Mouse (Mus musculus): ENCODE data around the gene Ttn.

Ttn gene

DNA sequence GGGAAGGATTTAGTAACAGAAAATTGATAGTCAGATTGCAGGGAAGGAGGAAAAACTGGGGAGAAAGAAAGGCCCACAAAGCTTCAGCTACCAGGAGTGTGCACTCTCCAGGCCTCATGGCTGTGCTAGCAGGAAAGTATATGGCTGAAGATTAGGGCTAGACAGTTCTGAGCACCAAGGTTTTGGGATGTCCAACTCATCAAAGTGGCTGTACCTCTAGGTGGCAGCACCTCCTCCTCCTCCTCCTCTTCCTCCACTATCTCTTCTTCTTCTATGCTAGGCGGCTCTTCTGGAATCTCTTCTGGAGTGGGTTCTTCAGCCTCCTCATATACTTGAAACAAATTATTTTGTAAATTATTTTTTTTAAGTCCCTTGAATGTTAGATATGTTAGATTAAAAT lies 139.2 kb downstream of the Ttn start:
- DNase-seq (ENCODE audit: low spot score in 2 of 2): no peak

DNA sequence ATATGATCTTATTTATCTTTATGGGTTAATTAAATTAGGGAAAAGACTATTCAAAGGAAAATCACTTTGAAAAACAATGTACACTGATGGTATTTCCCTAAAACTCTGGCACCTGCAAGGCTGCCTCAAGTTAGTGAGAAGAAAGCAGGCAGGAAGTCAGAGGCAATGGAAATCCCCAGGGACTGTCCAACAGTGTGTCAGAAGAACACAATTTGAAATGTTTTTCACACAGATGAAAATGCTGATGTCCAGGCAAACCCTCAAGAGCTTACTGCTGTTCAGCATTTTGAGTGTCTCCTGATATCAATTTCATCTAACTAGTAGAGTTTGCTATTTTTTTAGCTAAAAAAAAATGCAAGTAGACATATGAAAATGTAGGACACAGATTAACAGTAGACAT lies 161.9 kb downstream of the Ttn start:
- DNase-seq (ENCODE audit: low spot score in 2 of 2): no peak

DNA sequence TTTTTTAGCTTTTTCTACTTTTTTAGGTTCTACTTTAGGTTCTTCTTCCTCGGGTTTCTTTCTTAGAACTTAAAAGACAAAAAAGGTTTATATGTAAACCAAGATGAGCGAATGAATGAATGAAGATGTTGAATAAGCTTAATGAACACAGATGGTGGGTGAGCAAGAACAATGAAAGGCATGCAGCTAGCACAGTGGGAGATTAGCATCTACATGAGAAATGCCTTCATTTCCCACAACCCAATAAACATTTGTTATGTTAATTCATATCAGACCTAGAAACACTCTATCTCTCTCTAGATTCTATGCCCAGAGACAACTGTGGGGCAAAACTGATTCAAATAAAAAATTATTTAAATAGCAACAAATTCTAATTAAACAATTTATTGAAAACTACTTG lies 164.6 kb downstream of the Ttn start:
- no peak for DNase-seq (ENCODE audit: low spot score in 2 of 2)

DNA sequence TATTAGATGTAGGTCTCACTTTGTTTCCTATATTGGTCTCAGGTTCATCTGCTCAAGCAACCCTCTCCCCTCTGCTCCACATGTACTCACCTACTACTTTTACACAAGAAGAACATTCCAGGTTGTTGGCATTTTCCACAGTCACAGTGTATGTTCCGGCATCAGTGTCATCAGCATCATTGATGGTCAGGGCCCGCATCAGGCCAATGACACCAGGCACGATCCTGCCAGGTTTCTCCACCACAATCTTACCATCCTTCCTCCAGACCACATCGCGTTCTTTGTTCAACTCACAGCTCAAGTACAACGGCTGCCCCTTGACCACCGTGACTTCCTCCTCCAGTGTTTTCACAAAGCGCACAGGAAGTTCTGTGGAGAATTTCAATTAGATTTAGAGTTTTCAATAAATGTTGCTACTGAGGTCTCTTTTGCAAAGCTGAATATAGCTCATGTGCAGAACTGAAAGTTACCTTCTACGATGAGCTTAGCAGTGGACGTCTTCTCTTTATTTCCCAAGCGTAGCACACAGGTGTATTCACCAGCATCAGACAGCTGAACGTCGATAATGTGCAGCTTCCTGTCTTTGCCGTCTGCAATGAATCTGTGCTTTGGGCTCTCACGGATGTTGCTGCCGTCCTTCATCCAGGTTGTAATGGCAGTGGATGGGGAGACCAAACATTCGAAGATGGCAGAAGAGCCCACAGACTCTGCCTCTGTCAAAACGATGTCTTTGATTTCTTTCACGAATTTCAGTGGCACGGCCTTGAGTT lies 168.1 kb downstream of the Ttn start:
- no peak for DNase-seq (ENCODE audit: low spot score in 2 of 2)

DNA sequence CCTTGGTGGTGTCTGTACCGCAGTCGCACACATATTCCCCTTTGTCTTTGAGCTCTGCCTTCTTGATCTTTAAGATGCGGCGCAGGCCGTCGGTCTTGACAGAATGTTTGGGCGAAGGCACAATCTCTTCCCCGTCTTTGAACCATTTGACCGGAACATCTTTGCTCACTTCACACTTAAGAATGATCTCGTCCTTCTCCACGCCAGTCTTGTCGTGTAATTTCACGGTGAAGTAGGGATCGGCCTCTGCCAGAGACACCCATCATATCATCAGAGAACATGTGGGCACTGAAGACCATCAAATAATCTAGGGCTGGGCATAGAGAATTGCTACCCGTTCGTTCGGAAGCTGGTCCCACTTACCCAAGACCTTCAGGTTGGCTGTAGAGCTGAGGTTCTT lies 171.2 kb downstream of the Ttn start:
- DNase-seq (ENCODE audit: low spot score in 2 of 2): no peak

DNA sequence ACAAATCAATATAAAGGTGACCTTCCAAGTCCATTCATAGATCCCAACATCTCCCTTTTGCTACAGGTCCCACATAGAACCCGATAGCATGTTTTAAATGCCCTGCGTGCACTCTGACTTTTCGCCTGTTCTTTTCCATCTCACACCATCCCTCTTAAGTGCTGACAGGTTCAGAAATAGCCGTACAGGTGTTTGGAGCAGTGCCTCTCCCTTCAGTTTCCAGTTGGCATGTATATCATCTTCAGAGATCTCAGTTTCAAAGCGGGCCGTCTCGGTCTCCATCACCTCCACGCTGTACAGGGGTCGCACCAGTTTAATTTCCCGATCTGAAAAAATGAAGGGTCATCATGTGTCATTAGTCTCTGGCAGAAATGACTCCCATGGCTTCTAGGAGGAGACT lies 174.0 kb downstream of the Ttn start:
- DNase-seq (ENCODE audit: low spot score in 2 of 2): no peak

DNA sequence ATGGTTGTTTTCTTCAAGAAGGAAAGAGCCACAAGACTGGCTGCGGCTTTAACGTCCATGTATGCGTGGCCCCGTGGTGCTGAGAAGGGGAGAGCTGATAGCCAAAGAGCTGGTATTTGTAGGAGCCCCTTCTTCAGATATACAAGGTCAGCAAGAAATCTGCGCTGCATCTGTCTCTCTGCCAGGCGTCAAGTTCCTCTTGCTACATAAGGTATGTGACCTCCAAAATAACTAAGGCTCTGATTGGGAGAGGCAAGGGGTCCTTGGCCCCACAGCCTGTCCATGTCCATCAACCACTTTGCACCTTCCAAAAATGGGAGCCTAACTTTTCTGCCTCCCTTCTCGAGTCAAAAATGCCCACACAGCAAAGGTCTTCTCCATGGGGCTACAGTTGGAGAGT lies 175.1 kb downstream of the Ttn start:
- DNase-seq (ENCODE audit: low spot score in 2 of 2): no peak

DNA sequence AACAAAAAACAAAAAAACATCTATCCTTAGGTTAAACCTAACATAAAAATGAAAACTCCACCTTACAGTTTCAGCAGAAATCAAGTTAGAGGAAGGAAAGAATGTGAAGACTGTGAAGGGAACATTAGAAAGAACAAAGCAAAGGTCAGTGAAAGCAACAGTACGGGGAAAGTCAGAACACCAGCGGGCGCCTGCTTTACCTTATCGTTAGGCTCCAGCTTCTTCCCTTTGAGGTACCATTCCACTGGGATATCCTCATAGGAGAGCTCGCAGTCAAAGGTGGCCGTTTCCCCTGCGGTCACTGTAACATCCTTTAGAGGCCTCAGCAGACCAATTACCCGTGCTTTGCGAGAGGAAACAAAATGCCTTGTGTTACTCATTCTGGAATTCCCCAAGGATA lies 175.5 kb downstream of the Ttn start:
- no peak for DNase-seq (ENCODE audit: low spot score in 2 of 2)

DNA sequence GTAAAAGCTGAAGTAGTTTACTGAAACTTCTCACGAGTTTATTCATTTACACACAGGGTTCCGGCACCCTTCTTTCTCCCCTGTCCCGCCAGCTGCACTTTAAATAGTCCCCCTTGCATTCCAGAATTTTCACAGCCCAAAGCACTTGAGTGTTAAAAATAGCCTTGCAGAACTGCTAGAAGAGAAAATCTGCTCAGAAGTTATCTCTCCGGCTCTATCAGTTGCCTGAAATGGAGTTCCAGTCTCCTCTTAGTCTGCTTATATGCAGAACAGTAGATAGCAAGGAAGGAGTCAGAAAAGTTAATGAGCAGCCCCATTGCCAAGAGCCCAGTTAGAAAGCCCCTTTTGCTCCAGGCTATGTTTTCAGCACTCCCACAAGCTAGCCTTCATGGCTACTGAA lies 176.0 kb downstream of the Ttn start:
- no peak for DNase-seq (ENCODE audit: low spot score in 2 of 2)

DNA sequence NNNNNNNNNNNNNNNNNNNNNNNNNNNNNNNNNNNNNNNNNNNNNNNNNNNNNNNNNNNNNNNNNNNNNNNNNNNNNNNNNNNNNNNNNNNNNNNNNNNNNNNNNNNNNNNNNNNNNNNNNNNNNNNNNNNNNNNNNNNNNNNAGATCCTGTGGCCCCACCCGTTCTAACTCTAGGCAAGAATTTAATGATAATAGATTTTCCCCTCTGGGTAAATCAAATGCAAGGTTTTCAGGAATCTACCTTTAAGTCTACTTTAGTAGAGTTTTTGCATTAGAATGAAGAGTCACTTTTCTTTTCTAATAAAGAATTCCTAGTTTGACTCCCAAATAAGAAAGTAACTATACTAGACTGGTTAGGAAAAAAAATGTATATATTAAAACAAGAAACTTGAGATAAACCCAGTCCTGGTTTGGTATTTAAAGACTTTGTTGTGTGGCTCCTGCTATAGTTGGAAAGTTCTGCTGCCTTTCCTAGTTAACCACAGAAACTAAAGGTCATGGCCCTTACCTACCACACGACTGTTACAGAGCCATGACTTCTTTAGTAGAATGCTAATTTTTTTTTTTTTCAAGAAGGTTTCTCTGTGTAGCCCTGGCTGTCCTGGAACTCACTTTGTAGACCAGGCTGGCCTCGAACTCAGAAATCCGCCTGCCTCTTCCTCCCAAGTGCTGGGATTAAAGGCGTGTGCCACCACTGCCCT lies 177.0 kb downstream of the Ttn start:
- DNase-seq (ENCODE audit: low spot score in 2 of 2): no peak

DNA sequence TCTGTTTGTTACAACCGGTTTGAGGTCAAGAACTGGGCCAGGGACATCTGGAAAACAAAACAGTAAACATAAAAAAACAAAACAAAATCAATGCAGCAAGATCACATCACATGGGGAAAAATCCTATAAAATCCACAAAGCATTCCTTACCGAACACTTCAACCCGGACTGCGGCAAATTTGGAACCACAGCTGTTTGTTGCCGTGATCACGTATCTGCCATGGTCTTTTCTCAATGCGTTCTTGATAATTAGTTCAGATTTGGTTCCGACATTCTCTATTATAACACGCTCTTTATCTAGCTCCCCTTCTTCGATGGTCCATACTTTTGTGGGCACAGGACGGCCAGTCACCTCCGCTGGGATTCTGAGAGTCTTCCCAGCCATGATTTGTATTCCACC lies 198.2 kb downstream of the Ttn start:
- DNase-seq (ENCODE audit: low spot score in 2 of 2): no peak

DNA sequence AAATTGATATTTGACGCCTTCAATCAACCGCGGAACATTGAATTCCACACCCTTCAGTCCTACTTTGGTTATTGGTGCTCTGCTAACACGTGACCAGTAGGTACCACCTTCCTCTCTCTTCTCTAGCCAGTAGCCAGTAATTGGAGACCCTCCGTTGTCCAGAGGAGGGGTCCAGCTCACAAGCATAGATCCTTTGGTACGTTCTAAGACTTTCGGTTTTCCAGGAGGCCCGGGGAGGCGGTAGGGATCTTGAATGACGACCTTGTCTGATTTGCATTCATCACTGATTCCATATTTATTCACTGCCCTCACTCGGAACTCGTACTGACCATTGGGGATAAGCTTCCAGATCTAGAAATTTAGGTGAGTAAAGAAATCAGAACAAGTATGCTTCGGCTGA lies 201.6 kb downstream of the Ttn start:
- DNase-seq (ENCODE audit: low spot score in 2 of 2): no peak

DNA sequence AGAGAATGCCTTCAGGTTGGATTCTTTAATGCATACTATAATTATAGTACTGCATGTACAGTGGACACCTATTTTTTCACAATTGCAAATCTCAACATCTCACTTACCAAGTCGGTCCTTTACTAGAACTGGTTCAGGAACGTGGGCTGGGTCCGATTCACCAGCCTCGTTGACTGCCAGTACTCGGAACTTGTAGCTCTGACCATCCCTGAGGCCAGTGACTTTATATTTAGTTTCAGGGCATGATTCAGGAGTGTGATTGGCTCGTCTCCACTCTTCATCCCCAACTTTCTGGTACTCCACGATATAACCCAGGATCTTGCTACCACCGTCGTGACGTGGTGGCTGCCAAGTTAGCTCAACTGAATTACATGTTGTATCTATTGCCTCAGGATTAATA lies 212.5 kb downstream of the Ttn start:
- DNase-seq (ENCODE audit: low spot score in 2 of 2): no peak

DNA sequence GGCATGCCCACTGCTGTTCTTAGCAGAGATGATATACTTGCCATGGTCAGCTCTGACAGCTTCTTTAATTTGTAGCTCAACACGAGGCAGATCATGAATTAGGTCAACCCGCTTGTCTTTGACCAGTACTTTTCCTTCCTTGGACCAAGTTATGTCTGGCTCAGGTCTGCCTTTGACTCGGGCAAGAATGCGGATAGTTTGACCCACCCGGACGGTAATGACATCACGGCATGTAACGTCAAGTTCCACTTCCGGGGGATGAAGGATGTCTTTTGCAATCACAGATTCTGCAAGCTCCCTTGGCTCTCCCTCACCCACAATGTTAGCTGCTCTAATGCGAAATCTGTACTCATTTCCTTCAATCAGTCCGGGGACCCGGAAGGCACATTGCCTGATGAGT lies 215.1 kb downstream of the Ttn start:
- no peak for DNase-seq (ENCODE audit: low spot score in 2 of 2)

DNA sequence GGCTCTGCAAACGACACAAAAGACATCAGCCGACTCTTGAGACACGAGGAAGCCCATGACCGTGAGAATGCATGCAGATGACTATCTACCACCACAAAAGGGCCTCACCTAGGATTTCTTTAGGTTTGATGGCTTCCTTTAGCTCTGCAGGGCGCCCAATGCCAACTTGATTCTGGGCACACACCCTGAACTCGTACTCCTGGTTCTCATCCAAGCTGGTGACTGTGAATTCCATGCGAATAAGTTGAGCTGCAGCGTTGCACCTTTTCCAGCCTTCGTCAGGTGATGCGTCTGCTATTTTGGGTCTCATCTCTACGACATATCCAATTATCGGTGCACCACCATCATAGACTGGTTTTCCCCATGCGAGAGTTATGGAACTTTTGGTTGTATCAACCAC lies 217.8 kb downstream of the Ttn start:
- DNase-seq (ENCODE audit: low spot score in 2 of 2): no peak

DNA sequence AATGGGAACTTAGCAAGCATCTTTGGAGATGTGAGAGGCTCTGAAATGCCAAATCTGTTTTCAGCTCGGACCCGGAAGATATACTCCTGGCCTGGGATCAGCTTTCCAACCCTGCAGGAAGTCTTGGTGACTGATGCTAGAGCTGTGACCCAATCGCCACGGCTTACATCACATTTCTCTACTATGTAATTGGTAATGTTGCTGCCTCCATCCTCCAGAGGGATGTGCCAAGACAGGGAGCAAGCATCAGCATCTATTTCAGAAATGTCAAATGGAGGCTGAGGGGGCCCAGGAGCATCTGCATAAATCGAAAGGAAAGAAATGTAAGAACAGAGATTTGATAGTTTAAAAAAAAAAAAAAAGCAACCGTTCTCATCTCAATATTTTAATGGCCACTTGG lies 220.2 kb downstream of the Ttn start:
- no peak for DNase-seq (ENCODE audit: low spot score in 2 of 2)

DNA sequence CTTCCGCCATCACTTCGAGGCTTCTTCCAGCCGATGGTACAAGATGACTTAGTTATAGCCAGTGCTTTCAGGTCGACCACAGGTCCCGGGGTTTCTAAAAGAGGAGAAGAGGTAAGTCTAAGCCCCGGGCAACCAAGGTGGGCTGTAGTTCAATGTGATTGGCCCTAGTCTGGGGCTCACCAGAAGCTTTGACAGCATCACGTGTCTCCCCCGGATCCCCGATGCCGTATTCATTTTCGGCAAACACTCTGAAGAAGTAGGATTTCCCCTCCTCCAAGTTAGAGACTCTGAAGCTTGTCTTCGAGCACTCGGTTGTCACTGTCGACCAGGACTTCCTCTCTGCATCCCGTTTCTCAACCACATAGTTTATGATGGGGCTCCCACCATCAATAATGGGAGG lies 225.9 kb downstream of the Ttn start:
- no peak for DNase-seq (ENCODE audit: low spot score in 2 of 2)

DNA sequence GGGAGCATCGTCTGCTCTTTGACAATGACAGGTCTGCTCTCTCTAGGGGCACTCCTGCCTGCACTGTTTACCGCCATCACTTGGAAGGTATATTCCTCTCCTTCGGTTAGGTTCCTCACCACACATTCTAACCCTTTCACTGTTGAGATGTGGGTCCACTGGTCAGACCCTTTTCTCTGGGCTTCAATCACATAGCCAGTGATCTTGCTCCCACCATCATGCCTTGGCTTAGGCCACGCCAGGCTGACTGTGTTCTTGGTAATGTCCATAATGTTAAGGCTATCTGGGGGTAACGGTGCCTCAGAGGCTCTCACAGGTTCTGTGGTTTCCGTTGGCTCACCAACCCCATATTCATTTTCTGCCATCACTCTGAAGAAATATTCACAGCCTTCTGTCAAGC lies 230.4 kb downstream of the Ttn start:
- no peak for DNase-seq (ENCODE audit: low spot score in 2 of 2)

DNA sequence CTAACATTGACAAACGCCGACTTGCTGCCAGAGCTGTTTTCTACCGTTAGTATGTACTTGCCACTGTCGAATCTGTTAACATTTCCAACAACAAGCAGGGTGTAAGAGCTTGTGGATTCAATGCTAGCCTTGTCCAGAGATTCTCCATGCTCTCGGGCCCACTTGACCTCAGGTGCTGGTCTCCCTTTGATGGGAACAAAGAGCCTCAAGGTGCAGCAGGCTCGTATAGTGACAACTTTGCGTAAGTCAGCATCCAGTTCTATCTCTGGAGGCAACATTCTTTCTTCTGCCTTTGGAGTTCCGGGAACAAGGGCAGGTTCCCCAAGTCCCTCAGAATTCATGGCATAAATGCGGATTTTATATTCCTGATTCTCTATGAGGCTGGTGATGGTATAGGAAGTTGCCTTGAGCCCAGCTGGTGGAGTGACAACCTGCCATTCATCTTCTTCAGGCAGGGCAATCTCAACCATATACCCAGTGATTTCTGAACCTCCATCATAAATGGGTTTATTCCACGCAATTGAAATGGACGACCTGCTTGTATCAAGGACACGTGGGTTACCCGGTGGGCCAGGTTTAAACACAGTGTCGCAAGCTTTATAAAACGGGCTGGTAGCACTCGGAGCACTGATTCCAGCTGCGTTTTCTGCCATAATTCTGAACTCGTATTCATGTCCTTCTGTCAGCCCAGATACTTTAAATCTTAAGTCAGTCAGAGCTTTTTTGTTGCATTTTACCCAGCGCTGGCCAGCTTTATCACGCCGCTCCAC lies 232.8 kb downstream of the Ttn start:
- DNase-seq (ENCODE audit: low spot score in 2 of 2): no peak

DNA sequence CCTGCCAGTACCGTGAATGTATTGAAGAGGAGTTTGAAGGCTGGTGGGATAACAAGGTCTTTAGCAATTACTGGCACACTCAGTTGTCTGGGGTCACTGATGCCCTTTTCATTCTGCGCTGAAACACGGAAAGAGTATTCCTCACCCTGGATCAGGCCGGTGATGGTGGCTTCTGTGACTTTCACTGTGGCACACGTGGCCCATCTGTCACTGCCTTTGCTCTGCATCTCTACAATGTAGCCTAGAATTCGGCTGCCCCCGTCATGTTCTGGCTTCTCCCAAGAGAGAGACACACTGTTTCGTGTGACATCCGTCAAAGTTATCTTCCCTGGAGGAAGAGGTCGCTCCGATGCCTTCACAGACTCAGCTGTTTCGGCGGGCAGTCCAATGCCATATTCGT lies 233.7 kb downstream of the Ttn start:
- no peak for DNase-seq (ENCODE audit: low spot score in 2 of 2)

DNA sequence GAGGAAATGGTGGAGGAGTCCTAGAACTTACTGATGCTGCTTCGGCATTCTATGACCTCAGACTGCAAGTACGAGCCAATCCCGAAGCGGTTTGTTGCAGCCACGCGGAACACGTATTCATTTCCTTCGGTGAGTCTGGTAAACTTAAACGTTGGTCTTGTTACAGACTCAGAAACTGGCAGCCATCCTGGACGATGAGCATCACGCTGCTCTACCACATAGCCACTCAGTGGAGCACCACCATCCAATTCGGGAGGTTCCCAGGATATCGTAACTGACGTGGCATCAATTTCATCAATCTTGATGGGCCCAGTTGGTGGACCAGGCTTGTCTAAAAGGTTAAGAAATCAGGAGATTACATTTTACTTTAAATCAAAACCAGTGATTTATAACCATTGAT lies 262.7 kb downstream of the Ttn start:
- DNase-seq (ENCODE audit: low spot score in 2 of 2): no peak

DNA sequence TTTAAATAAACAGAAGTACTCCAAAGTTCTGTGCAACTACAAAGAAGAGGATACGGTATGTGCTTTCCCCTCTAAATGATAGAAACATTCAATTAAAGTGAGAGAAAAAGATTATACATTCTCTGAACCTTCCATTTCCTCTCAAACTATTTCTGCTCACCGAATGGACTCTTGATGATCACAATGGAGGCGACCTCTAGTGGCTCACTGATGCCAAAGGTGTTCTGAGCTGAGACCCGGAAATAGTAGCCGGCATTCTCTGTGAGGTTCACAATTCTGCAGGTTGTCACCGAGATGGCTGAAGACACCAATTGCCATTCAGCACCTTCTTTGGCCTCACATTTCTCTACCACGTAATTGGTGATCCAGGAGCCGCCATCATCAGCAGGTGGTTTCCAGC lies 267.4 kb downstream of the Ttn start:
- no peak for DNase-seq (ENCODE audit: low spot score in 2 of 2)

DNA sequence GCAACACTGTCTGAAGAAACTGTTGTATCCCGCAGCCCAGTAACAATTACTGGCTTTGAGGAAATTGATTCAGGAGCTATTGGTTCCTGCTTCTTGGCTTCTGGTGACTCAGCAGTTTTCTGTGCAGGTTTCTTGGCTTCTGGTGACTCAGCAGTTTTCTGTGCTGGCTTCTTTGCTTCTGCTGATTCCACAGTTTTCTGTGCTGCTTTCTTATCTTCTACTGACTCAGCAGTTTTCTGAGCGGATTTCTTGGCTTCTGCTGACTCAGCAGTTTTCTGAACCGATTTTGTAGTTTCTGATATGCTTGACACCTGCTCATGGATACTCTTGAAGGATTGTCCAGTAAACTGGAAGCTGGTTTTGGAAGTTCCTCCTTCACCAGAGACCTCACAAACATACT lies 273.8 kb downstream of the Ttn start:
- no peak for DNase-seq (ENCODE audit: low spot score in 2 of 2)

Data from frontal cortex, postnatal 25 days (tissue).